Mouse (Mus musculus) heart, embryonic 10.5 days (tissue): ENCODE measurements around the gene Zfp629. TPM values are rescaled to one million over a fixed set of nuclear protein-coding genes. Genes with fewer than 3 reads are reported as not detected.

Experiments
- polyA plus RNA-seq: library from polyadenylated mRNA; unstranded; fragments of >200 nt; fragmentation: Nextera tagmentation; extraction: Ambion mirVana; gene quantifications from 2 replicates; pipeline ENCODE4 v1.2.1, GENCODE M21; 2016

Zfp629 gene
- polyA plus RNA-seq, 1 experiment from 2014 or later, result 13.8 TPM

Other genes starting within 250 kb of the Zfp629 start
- gene Zfp747, start 239.7 kb downstream of the Zfp629 start, polyA plus RNA-seq, result 5.3 and 6.7 TPM in 2 replicates
- 4.6 and 4.8 TPM in 2 replicates for gene 9130019O22Rik, start 228.6 kb downstream of the Zfp629 start, polyA plus RNA-seq
- gene E430018J23Rik, start 222.2 kb downstream of the Zfp629 start, polyA plus RNA-seq, result 3.8 and 5.5 TPM in 2 replicates
- gene Zfp764, start 209.0 kb downstream of the Zfp629 start, polyA plus RNA-seq, result 5.1 and 6.6 TPM in 2 replicates
- 20.9 and 26.8 TPM in 2 replicates for gene Zfp688, start 193.7 kb downstream of the Zfp629 start, polyA plus RNA-seq
- 6.6 and 7.0 TPM in 2 replicates for gene Zfp689, start 166.6 kb downstream of the Zfp629 start, polyA plus RNA-seq
- 35.6 and 42.2 TPM in 2 replicates for gene Prr14, start 156.2 kb downstream of the Zfp629 start, polyA plus RNA-seq
- 6.4 and 13.0 TPM in 2 replicates for gene Fbrs, start 136.6 kb downstream of the Zfp629 start, polyA plus RNA-seq
- 47.4 and 56.4 TPM in 2 replicates for gene Srcap, start 103.8 kb downstream of the Zfp629 start, polyA plus RNA-seq
- 9.4 and 10.0 TPM in 2 replicates for gene Gm42715, start 96.2 kb downstream of the Zfp629 start, polyA plus RNA-seq
- 4.7 and 5.2 TPM in 2 replicates for gene Tmem265, start 54.4 kb downstream of the Zfp629 start, polyA plus RNA-seq
- 44.2 and 46.6 TPM in 2 replicates for gene Phkg2, start 42.5 kb downstream of the Zfp629 start, polyA plus RNA-seq
- gene Ccdc189, start 27.2 kb downstream of the Zfp629 start, polyA plus RNA-seq, result 9.5 and 10.2 TPM in 2 replicates
- gene Rnf40, start 27.0 kb downstream of the Zfp629 start, polyA plus RNA-seq, result 37.5 and 46.3 TPM in 2 replicates
- gene Bcl7c, start 93.1 kb upstream of the Zfp629 start, polyA plus RNA-seq, result 32.3 and 59.4 TPM in 2 replicates
- 3.4 and 6.5 TPM in 2 replicates for gene Ctf1, start 96.9 kb upstream of the Zfp629 start, polyA plus RNA-seq
- 0.26 TPM in 1 of 2 replicates, not detected in the other for gene Ctf2, start 116.4 kb upstream of the Zfp629 start, polyA plus RNA-seq
- 3.4 and 4.8 TPM in 2 replicates for gene Fbxl19, start 128.7 kb upstream of the Zfp629 start, polyA plus RNA-seq
- 12.9 and 19.8 TPM in 2 replicates for gene Orai3, start 154.0 kb upstream of the Zfp629 start, polyA plus RNA-seq
- 13.2 and 23.7 TPM in 2 replicates for gene Setd1a, start 160.9 kb upstream of the Zfp629 start, polyA plus RNA-seq
- not detected in 2 replicates for gene Gm49388, start 169.8 kb upstream of the Zfp629 start, polyA plus RNA-seq
- 14.9 and 17.1 TPM in 2 replicates for gene Hsd3b7, start 184.8 kb upstream of the Zfp629 start, polyA plus RNA-seq
- gene Stx4a, start 208.5 kb upstream of the Zfp629 start, polyA plus RNA-seq, result 32.4 and 36.3 TPM in 2 replicates
- 1.1 and 3.2 TPM in 2 replicates for gene Stx1b, start 208.8 kb upstream of the Zfp629 start, polyA plus RNA-seq